Mouse (Mus musculus) gastrocnemius, postnatal 25 days (tissue): ENCODE measurements at regions not wholly inside any gene's neighbourhood (a gene's known extent, or its start where the extent isn't known, plus 50 kb on each side); places are given as distances from the start of the nearest gene placed in this dataset.

ENCODE experiments used
- DNase-seq: peaks from one replicate; pipeline ENCODE4 v3.0.0; 2022

- peak; percentile 15 for DNase-seq
Observed at GRCm38 (mm10) chr4:124236476-124236875, 318.7 kb upstream of the 4930535I16Rik start.

DNA sequence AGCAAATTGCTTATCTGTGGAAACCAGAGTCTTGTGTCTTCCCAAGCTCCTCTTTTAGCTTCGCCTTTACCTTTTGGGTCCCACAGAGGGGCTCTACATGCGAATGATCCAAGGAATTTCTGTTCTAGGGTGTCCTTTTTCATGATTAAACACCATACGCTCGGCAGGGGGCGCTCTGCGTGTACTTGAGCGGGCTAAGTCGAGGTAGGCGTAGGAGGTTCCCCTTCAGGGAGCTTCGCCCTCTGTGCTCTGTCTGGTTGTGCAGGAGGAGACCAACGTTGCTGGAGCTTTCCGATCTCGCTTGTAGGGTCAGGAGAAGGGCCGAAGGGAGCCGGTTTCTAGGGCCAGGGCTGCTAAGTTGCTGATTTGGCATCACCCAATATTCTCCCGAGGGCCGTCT lies 310.7 kb upstream of the 4930535I16Rik start:
- DNase-seq: no peak

GRCm38 (mm10) chr4:124223646-124224500 lies 306.1 kb upstream of the 4930535I16Rik start:
- DNase-seq: no peak

GRCm38 (mm10) chr4:124221736-124222135 lies 303.9 kb upstream of the 4930535I16Rik start:
- no peak for DNase-seq

DNA sequence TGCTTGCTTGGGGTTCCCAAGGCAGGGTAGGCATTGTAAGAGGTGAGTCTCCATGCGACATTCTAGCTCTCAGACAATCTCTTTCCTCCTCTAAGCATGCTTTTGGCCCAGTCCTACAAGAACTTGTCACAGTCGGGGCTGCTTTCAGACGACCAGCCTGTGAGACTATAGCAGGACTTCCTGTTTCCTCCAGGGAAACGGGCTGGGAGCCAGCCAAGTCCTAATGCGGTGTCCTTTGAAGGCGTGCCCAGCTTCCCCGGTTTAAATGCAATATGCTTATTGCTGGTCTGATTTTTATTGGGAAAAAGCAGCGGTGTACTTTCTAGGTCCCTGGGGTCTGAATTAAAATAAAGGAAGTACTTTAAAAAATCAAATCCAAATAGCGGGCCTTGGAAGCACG lies 299.4 kb upstream of the 4930535I16Rik start:
- peak; percentile 40 for DNase-seq

DNA sequence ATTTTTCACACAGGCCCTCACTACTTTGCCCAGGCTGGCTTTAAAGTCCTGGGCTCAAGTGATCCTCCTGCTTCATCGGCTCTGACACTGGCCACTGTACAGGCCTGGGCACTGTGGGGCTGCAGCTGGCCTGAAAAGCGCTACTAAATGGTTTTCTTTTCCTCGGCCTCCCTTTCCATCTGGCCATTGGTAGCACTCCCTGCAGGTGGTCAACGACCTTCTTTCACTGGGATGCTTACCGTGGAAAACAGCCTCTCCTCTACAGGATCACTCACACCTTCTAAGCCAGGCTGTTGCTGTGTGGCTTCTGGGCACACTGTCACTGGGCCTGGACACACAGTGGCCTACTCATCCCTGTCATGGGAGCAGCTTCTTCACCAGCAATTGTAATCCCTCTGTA lies 298.5 kb upstream of the 4930535I16Rik start:
- no peak for DNase-seq

DNA sequence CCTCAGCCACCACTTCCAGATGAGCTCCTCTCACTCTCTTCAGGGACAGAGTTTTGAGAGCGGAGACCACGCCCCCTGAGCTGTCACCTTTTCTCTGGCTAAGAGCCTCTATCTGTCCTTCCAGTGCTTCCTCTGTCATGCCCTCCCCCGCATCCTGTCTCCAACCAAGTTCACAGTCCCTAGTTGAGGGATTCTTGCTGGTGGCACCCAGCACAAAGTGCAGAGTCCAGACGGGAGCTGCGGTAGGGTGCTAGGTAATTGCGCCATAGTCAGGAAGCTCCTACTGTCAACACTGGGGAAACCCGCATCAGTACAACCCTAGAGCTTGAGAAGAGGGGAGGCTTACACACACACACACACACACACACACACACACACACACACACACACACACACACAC lies 297.3 kb upstream of the 4930535I16Rik start:
- no peak for DNase-seq

GRCm38 (mm10) chr4:124210103-124210502 lies 292.3 kb upstream of the 4930535I16Rik start:
- no peak for DNase-seq

DNA sequence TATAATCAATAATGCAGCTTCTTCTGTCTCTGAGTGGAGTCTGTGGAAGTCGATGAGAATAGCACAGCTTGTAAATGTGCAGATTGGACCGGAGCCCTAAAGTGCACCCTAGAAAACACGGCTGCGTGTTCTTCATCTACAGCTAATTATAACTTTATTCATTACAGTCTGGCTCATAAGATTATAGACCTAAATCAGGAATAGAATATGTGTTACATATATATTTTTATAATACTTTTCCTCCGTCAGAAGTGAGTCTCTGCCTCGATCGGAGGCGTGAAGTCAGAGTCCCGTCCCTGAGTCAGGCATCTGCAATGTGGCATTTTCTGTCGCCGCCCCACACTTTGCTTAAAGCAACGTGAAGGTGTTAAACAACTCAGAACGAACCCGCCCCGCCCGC lies 288.7 kb upstream of the 4930535I16Rik start:
- DNase-seq: no peak

DNA sequence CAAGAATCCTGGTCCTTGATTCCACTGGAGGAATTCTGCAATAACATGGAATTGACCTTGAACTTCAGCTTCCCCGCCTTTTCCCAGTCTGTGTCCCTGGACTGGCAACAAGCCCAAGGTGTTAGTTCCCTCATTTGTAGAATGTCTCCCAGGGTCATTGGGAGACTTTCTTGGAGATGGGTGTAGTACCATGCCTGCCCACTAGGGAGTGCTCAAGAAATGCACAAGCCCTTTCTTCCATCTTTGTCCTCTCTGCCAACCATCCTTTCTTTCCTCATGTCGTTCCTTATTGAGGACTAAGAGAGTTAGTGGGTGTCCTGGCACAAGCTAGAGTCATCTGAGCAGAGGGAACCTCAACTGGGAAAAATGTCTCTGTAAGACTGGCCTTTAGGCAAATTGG lies 285.9 kb upstream of the 4930535I16Rik start:
- no peak for DNase-seq

DNA sequence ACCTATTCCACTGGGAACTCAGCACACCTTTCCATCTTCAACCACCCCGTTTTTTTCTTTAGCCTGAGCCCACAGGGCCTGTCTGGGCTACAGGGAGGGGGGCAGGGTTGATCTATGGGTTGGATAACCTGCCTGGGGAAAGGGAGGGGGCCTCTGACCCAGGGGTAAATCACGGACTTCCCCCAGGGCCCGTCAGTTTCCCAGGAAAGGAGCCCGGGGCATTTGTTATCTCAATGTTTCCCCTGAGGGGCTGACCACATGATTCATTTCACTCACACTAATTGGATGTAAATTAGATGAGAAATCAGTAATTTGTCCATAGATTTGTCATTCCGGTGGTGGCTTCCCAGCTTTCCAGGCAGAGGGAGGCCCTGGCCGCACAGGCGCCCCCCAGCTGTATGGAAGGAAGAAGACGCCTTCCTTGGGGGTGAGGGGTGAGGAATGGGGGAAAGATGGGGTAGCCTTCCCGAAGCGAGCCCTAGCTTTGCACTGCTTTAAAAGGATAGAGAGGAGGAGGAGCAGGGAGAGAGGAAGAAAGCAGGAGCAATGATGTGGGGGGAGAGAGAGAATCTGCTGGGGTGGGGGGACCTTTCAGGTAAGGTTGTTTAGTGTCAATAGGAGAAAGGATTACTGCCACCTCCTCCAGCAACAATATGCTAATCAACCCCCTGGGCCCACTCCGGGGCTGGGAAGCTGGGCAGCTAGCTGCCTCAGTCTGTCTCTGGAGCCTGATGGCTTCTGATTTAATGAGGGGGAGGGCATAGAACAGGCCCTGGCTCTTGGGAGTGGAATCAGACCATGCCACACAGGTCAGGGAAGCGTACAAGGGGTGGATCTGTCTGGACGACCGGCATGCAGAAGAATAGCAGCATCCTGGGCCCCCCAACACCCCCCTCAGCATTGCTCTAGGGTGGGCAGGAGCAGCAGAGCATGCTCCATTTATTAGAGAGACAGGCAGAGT lies 282.3 kb upstream of the 4930535I16Rik start:
- DNase-seq: no peak

DNA sequence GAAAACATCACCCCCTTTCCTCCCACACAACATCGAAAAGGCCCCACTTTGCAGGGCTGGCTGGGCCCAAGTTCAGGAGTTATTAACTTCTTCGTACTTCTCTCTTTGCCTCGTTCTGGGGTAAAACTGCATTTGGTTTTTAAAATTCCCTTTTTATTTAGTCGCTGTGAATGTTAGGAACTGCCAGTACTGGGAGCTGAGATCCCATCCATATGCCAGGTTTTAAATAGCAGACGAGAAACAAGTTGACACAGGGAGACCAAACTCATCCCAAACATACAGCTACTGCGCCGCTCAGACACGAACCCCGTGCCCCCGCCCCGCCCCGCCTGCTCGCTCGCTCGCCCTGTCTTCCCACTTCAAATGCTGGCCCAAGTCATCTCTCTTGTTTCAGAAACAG lies 281.0 kb upstream of the 4930535I16Rik start:
- DNase-seq: no peak

DNA sequence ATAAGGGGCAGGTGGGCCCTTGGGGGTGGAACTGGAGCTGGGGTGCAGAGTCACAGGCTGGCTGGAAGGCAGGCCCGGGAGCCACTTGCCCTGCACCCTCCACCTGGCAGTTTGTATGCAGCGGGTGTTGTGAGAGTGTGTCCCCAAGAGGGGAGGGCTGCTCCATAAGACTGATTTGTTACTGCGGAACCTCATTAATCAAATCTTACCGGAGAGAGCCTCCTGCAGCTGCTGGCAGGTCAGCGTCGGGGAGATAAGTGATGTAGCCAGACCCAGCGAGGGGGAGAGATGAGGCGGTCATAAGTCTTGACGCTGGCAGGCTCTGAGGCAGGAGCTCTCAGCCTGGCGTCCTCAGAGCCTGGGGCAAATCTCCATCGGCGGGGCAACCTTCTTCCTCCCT lies 278.9 kb upstream of the 4930535I16Rik start:
- DNase-seq: no peak

- no peak for DNase-seq
Observed at GRCm38 (mm10) chr4:124193059-124193721, 275.4 kb upstream of the 4930535I16Rik start.

GRCm38 (mm10) chr4:124190775-124191174 lies 273.0 kb upstream of the 4930535I16Rik start:
- DNase-seq: no peak

DNA sequence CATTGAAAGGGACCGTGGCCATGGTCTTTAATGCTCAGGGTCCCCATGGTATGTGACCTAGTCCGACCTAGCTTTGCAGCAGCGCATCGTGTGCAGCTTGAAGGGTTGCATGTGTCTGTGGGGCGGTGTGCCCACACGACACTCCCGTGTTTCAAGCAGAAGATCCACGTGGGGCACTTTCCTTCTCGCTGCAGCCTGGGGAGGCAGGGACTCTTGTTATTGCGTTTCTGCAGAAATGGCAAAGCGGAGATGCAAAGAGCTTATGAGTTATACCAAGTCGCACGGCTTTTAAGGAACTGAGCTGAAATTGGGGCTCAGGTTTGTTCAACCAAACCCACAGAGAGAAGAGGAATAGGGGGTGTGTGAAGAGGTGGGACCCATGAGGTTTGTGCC lies 272.2 kb upstream of the 4930535I16Rik start:
- no peak for DNase-seq

DNA sequence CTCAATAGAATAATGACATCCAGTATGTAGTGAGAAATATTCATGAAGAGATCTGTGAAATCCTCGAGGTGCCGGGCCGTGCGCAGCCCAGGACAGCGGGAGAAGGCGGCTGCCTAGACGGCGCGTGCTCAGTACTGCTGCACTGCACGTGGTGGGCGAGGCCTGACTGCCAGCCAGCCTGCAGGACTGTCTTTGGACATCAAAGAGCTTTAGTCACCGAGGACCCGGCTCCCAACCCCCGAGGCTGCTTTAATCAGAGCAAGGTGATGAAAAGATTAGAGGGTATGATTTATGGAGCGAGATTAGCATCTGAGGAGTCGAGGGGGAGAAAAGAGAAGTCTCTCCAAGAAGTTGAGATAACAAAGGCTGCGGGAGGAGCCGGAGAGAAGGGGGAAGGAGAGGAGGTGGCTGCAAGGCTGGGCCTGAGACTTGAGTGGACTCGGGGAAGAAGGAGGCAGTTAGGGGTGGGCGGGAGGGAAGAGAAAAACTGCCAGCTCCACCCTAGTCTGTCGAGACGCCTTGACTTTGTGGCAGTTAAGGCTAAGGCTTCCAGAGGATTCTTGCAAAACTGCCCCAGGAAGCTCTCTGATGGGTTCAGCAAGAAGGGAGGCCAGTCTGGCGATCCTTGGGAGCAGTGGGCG lies 271.6 kb upstream of the 4930535I16Rik start:
- DNase-seq: no peak

DNA sequence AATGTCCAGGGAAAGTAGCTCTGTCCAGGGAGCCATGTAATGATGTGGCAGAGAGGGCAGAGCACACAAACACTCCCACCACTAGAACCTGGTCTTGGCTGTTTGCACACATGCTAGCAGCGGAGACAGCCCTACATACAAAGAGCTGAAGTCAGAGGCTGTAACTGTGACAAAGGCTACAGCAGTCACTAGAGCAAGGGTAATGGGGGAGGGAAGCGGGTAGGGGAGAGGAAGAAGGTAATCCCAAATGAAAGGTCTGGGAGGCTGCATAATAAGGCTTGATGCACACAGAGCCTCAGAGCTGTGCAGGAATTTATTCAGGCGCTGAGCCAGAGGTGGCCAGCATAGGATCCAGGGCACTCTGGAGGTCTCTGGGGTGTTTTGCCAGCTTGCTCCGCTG lies 269.3 kb upstream of the 4930535I16Rik start:
- DNase-seq: no peak

- DNase-seq: no peak
Observed at GRCm38 (mm10) chr4:124181335-124181734, 263.5 kb upstream of the 4930535I16Rik start.

DNA sequence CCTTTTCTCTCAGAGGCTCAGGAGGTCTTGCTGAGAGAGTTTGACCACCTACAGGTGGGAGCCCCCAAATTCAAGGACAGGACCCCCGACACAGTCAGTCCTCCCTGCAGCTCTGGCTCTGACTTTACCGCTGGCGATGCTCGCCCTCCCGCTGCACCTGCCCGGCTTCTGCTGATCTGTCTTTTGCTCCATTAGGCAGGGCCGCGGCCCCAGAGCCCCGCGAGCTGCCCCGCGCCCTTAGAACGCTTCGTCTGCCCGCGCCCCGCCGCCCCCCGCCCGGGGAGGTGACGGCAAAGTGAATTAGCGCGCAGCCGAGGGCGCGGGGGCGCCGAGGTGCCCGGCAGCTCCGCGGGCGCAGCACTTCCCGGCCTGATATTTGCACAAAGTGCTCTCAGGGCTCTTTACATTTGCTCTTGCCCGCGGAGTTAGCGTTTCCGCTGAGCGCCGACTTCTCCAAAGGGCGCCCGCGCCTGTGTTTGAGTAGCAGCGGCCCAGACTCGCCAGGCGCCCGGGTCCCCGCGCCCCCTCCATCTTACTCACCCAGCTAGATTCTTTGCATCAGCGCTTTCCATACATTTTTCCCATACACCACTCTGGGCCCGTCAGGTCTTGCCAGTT lies 260.7 kb upstream of the 4930535I16Rik start:
- no peak for DNase-seq

DNA sequence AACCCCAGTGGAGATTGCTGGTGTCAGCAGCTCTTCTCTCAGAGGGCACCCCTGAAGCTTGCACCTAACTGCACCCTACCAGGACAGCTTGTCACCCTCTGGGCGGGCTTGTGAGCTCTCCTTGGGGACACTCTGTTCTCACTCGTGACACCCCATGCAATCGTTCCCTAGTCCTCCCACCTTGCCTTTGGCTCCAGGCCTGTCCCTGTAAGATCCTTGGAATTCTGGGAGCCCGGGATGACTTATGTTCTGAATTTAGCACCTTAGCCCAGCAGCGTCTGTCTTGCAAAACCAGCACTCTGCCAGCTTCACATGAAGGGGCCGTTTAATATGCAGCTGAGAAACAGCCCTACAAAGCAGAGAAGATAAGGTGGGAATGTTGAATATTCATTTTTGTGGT lies 257.7 kb upstream of the 4930535I16Rik start:
- no peak for DNase-seq

GRCm38 (mm10) chr4:124154627-124155026 lies 236.8 kb upstream of the 4930535I16Rik start:
- no peak for DNase-seq
